Mouse (Mus musculus) kidney, embryonic 16.5 days (tissue): Measurements from ENCODE around the gene Mthfd2l. TPM values are rescaled to one million over a fixed set of nuclear protein-coding genes. Genes with fewer than 3 reads are reported as not detected.

Source experiments
- ATAC-seq: fragments of 200-750 bp; cut with Nextera tagmentation; 2 replicates; pipeline ENCODE4 v1.8.0; 2017; ENCODE audit warnings: moderate TSS enrichment; ENCODE audit not compliant: low FRiP score, low TSS enrichment
- H3K27ac ChIP-seq: fragments of 300-500 bp; sonication (generic); 2 replicates; pipeline ENCODE4 v1.5.1; 2014; ENCODE audit warnings: low read length
- H3K27me3 ChIP-seq: fragments of 300-500 bp; sonication (generic); 2 replicates; pipeline ENCODE4 v1.6.1; 2014; ENCODE audit warnings: low read length, control low read depth, mixed read lengths; ENCODE audit not compliant: insufficient read depth
- H3K36me3 ChIP-seq: fragments of 300-500 bp; sonication (generic); 2 replicates; pipeline ENCODE4 v1.6.1; 2014; ENCODE audit warnings: low read length, control low read depth, mixed read lengths; ENCODE audit not compliant: insufficient read depth
- H3K4me1 ChIP-seq: fragments of 300-500 bp; sonication (generic); 2 replicates; pipeline ENCODE4 v1.6.1; 2014; ENCODE audit warnings: low read length, control low read depth, mixed read lengths; ENCODE audit not compliant: insufficient read depth
- H3K4me2 ChIP-seq: fragments of 300-500 bp; sonication (generic); replicated peaks from 2 replicates; pipeline ENCODE4 v1.6.1; 2014; ENCODE audit warnings: low read depth, low read length
- H3K4me3 ChIP-seq: fragments of 300-500 bp; sonication (generic); 2 replicates; pipeline ENCODE4 v1.5.1; 2014; ENCODE audit warnings: mild to moderate bottlenecking, low read length
- H3K9ac ChIP-seq: fragments of 300-500 bp; sonication (generic); replicated peaks from 2 replicates; pipeline ENCODE4 v1.6.1; 2014; ENCODE audit warnings: low read length
- H3K9me3 ChIP-seq: fragments of 300-500 bp; sonication (generic); 2 replicates; pipeline ENCODE4 v1.6.1; 2016; ENCODE audit warnings: low read length, control low read depth
- WGBS: fragments of 180-500 bp; shearing (Covaris S2); extraction: QIAGEN DNeasy Blood & Tissue Kit; methylation state at CpG from one replicate; pipeline ENCODE4 v1.1.7; 2014; 5-methylcytosine and 5-hydroxymethylcytosine counted together
- polyA plus RNA-seq: library from polyadenylated mRNA; unstranded; fragments of >200 nt; fragmentation: Nextera tagmentation; extraction: Ambion mirVana; gene quantifications from 2 replicates; pipeline ENCODE4 v1.2.1, GENCODE M21; 2015

The Mthfd2l gene
- polyA plus RNA-seq, 1 experiment from 2014 or later = 41.5 TPM

- H3K4me1 ChIP-seq = peaks cover 13% of the 10 kb centered on the region
- no peak overlapping the region for H3K4me3 ChIP-seq
- H3K27me3 ChIP-seq = no peaks in the 10 kb centered on the region
- peak; percentile 84 for ATAC-seq
- H3K9ac ChIP-seq = no peak overlapping the region
- H3K9me3 ChIP-seq = no peaks in the 10 kb centered on the region
- peaks cover 13% of the 10 kb centered on the region for H3K36me3 ChIP-seq
- H3K27ac ChIP-seq = no peak overlapping the region
- 36% methylated on average over 2 of the region's 2 CpGs for WGBS
- H3K4me2 ChIP-seq = no peak overlapping the region
These were observed 5.8 kb downstream of the Mthfd2l start for GRCm38 (mm10) chr5:90936706-90937105.

GRCm38 (mm10) chr5:90945453-90945852 is 14.5 kb downstream of the Mthfd2l start:
- no peak overlapping the region for H3K4me3 ChIP-seq
- 84% methylated on average over 2 of the region's 2 CpGs for WGBS
- H3K4me1 ChIP-seq = no peaks in the 10 kb centered on the region

DNA sequence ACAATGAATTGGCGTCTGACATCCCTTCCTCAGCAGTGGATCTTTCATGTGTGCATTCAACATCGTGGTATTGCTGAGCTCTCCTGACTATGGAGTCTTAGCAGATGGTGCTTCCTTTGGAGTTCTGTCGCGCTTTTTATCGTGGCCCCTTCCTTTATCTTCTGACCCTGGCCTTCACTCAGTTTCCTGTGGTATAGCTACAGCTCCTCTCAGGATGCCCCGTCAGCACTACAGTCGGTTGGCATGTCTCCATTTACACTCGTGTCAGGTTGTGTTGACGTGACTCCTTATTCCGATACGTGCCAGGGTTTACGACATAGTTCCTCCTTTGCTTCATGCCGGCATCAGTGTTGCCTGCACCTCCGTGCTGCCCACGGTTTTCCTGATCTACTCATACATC is 18.6 kb downstream of the Mthfd2l start:
- H3K36me3 ChIP-seq = no peaks in the 10 kb centered on the region
- no peak for ATAC-seq
- no peak overlapping the region for H3K9ac ChIP-seq
- H3K4me2 ChIP-seq = no peak overlapping the region
- WGBS = 78% methylated on average over 15 of the region's 15 CpGs
- H3K4me3 ChIP-seq = no peak overlapping the region
- no peaks in the 10 kb centered on the region for H3K27me3 ChIP-seq
- no peak overlapping the region for H3K27ac ChIP-seq
- no peaks in the 10 kb centered on the region for H3K9me3 ChIP-seq
- H3K4me1 ChIP-seq = no peaks in the 10 kb centered on the region

More at GRCm38 (mm10) chr5:90945453-90945852, 14.5 kb downstream of the Mthfd2l start:
- H3K27ac ChIP-seq = no peak overlapping the region
- H3K36me3 ChIP-seq = no peaks in the 10 kb centered on the region
- H3K27me3 ChIP-seq = no peaks in the 10 kb centered on the region
- no peak overlapping the region for H3K4me2 ChIP-seq
- no peak overlapping the region for H3K9ac ChIP-seq
- H3K9me3 ChIP-seq = no peaks in the 10 kb centered on the region
- no peak for ATAC-seq

DNA sequence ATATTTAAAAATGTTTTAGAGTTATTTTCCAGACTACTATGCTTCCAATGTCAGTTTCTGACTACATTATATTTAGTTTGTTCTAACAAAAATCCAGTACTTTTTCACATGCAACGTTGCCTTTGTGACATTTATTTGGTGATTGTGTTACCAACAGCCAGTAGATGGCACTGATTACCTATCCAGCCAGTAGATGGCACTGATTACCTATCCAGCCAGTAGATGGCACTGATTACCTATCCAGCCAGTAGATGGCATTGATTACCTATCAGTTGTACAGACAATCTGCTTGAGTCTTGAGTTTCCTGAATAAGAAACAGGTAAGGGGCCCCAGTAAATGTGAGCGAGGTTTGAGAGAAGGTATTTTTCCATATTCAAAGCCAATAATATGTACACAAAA is 20.6 kb downstream of the Mthfd2l start:
- Histone ChIP-seq H3K9me3 (no peaks in the 10 kb centered on the region), H3K27me3 (no peaks in the 10 kb centered on the region), H3K27ac (no peak overlapping the region), H3K36me3 (no peaks in the 10 kb centered on the region), H3K4me1 (no peaks in the 10 kb centered on the region), H3K9ac (no peak overlapping the region), H3K4me3 (no peak overlapping the region), H3K4me2 (no peak overlapping the region)
- WGBS = 30% methylated on average over 2 of the region's 2 CpGs
- no peak for ATAC-seq

DNA sequence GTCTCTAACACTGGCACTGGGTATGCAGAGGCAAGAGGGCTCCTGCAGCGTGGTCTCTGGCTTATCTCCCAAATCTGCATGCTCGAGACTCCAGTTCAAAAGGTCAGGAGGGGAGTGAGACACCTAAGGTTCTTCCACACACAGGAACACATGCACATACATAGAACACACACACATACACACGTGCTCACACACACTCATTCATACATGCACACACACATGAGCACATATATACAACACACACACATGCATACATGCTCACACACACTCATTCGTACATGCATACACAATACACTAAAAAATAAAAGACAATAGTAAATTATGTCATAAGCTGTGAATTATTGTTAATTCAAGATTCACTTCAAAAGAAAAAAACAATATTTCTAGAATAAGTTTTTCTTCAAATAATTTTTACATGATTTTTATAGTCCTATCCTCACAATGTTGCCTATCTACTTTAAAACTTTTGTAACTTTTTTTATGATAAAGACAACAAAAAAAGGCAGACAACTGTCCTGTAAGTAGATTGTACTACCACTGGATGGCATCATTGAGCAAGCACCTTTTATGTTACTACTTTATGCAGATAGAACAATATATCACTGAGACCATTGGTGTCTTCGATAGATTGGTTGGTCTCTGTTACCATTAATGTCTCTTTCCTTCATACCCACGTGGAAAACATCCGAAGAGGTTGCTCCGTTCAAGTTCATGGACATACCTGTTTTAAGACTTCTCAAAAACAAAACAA is 22.0 kb downstream of the Mthfd2l start:
- ATAC-seq = no peak
- no peaks in the 10 kb centered on the region for H3K36me3 ChIP-seq
- H3K27me3 ChIP-seq = no peaks in the 10 kb centered on the region
- 80% methylated on average over 8 of the region's 8 CpGs for WGBS
- no peak overlapping the region for H3K9ac ChIP-seq
- H3K9me3 ChIP-seq = no peaks in the 10 kb centered on the region
- H3K27ac ChIP-seq = no peak overlapping the region
- H3K4me2 ChIP-seq = no peak overlapping the region
- H3K4me1 ChIP-seq = no peaks in the 10 kb centered on the region
- no peak overlapping the region for H3K4me3 ChIP-seq

DNA sequence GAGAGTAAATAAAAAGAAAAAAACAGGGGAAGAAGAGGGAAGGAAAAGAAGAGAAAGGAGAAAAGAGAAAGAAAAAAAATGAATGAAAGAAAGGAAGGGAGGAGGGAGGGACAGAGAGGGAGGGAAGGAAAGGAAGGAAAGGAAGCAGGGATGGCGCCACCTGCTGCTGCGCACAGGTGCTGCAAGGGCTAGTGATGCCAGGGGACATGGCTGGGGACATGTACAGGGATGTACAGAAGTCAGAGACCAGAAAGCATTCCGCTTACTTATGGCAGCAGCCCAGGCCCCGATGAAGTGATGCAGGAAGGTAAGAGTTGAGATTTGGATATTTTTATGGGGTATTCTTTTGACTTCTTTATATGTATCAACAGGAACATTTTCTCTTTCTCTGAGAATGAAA is 33.4 kb downstream of the Mthfd2l start:
- Histone ChIP-seq H3K27me3 (no peaks in the 10 kb centered on the region), H3K4me3 (no peak overlapping the region), H3K9me3 (no peaks in the 10 kb centered on the region), H3K9ac (no peak overlapping the region), H3K4me1 (no peaks in the 10 kb centered on the region), H3K4me2 (no peak overlapping the region), H3K36me3 (peaks cover 5% of the 10 kb centered on the region; the same call in 1 of the 2 replicates), H3K27ac (no peak overlapping the region)
- 63% methylated on average over 4 of the region's 4 CpGs for WGBS
- ATAC-seq = no peak

- 83% methylated on average over 4 of the region's 4 CpGs for WGBS
These were observed 33.8 kb downstream of the Mthfd2l start for GRCm38 (mm10) chr5:90964764-90965163.

DNA sequence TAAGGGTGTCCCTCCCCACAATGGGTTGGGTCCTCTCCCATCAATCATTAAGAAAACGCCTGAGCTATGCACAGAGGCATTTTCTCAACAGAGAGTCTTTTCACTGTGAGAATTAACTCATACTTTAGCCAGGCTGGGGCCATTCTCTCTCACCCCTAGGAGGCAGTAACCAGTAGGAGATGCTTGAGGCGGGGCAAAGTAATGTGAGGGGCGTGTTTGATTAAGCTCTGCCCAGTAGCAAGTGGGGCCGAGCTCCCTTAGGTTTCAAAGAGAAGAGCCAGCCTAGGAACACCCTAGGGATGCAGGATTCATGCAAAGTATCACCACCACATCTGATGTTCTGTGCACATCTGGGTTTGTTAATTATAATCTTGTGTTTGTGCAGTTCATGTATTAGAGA is 34.5 kb downstream of the Mthfd2l start:
- H3K4me2 ChIP-seq = no peak overlapping the region
- no peak for ATAC-seq
- no peaks in the 10 kb centered on the region for H3K27me3 ChIP-seq
- 65% methylated on average over 4 of the region's 4 CpGs for WGBS
- H3K4me3 ChIP-seq = no peak overlapping the region
- no peak overlapping the region for H3K27ac ChIP-seq
- no peak overlapping the region for H3K9ac ChIP-seq
- H3K4me1 ChIP-seq = no peaks in the 10 kb centered on the region
- H3K36me3 ChIP-seq = no peaks in the 10 kb centered on the region
- H3K9me3 ChIP-seq = no peaks in the 10 kb centered on the region

More at GRCm38 (mm10) chr5:90964764-90965163, 33.8 kb downstream of the Mthfd2l start:
- Histone ChIP-seq H3K4me1 (no peaks in the 10 kb centered on the region), H3K36me3 (peaks cover 1% of the 10 kb centered on the region; the same call in 1 of the 2 replicates), H3K4me2 (no peak overlapping the region), H3K9me3 (no peaks in the 10 kb centered on the region), H3K9ac (no peak overlapping the region), H3K4me3 (no peak overlapping the region), H3K27me3 (no peaks in the 10 kb centered on the region), H3K27ac (no peak overlapping the region)
- ATAC-seq = no peak

- Histone ChIP-seq H3K4me1 (no peaks in the 10 kb centered on the region), H3K27ac (no peak overlapping the region), H3K36me3 (0 out of 2 replicates have a peak, but pooled peaks cover 7% of the 10 kb centered on the region), H3K27me3 (no peaks in the 10 kb centered on the region), H3K9me3 (no peaks in the 10 kb centered on the region), H3K4me2 (no peak overlapping the region), H3K9ac (no peak overlapping the region), H3K4me3 (no peak overlapping the region)
- ATAC-seq = no peak
- WGBS = 81% methylated on average over 4 of the region's 4 CpGs
These were observed 46.3 kb downstream of the Mthfd2l start for GRCm38 (mm10) chr5:90977244-90977643.

DNA sequence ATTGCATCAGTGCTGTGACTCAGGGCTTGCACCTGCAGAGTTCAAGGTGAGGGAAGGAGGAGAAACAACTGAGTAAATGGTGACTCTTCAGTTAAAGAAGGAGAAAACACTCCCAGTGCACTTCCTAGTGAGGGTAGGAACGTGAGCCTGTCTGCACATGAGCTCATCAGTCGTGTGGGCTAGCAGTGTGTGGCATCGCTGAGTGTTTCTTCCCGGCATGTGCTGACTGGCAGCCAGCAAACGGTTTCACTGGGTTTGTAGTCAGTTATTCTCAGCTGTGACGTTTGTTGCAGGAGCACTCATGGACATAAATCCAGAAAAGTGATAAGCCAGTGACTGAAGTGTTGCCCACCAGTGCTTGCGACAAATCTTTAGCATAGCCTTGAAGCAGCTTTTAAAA is 49.4 kb downstream of the Mthfd2l start:
- H3K27me3 ChIP-seq = no peaks in the 10 kb centered on the region
- no peak overlapping the region for H3K4me2 ChIP-seq
- H3K4me1 ChIP-seq = no peaks in the 10 kb centered on the region
- no peaks in the 10 kb centered on the region for H3K36me3 ChIP-seq
- H3K9ac ChIP-seq = no peak overlapping the region
- 83% methylated on average over 7 of the region's 7 CpGs for WGBS
- H3K4me3 ChIP-seq = no peak overlapping the region
- ATAC-seq = no peak
- H3K27ac ChIP-seq = no peak overlapping the region
- no peaks in the 10 kb centered on the region for H3K9me3 ChIP-seq
